Mouse (Mus musculus) erythroblast, embryonic 14.5 days (primary cell): Measurements from ENCODE around the gene Golga2.

Experiments
- GATA1 ChIP-seq: IDR thresholded peaks from 2 replicates; pipeline ENCODE4 v1.6.1; 2012; ENCODE audit warnings: low read length, inconsistent platforms, mixed read lengths
- TAL1 ChIP-seq: IDR thresholded peaks from 3 replicates; pipeline ENCODE4 v1.6.1; 2012; ENCODE audit warnings: low read length, inconsistent platforms, mixed read lengths

GRCm38 (mm10) chr2:32312318-32312964, 25.3 kb downstream of the Golga2 start:
- TF ChIP-seq TAL1 (no peak), GATA1 (no peak)
